Mouse (Mus musculus): ENCODE data around the gene Tceanc2.

DNA sequence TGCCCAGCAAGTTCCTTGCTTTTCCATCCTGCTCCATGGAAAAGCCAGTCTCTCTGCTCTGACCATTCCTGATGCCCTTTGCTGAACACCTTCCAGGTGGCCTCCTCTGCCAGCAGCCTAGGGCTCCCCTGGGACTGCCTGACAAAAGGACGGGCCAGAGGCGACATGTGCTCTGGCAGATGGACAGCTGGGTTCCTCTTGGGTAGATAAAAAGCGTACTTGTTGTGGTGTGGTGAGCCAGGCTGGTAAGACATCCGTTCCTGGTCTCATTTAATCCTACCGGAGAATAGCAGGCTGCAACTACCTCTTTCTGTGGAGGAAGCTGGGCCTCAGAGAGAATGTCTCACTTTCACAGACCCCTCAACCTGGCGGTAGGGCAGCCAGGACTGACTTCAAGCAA lies 82.9 kb downstream of the Tceanc2 start:
- TF ChIP-seq CTCF (IDR thresholded peaks at IDR 0.05; ENCODE audit: borderline replicate concordance, extremely low read depth, insufficient read depth, insufficient read length) (no peak), POLR2A (IDR thresholded peaks at IDR 0.05; ENCODE audit: borderline replicate concordance, extremely low read depth, insufficient read depth, insufficient read length, poor library complexity, severe bottlenecking) (no peak)

Data from brain, embryonic 14.5 days (tissue).